Mouse (Mus musculus): ENCODE measurements around the gene Tmbim7. TPM values are rescaled to one million over a fixed set of nuclear protein-coding genes. Genes with fewer than 3 reads are reported as not detected.

Gene Tmbim7
- polyA plus RNA-seq, 1 experiment from 2014 or later = not detected

GRCm38 (mm10) chr5:3695191-3695590 is 44.2 kb downstream of the Tmbim7 start:
- H3K27ac ChIP-seq (ENCODE audit: low read length) = no peak overlapping the region
- no peak overlapping the region for H3K4me2 ChIP-seq (ENCODE audit: low read depth, low read length)
- H3K4me1 ChIP-seq (ENCODE audit: control insufficient read depth, insufficient read depth, low read length) = no peaks in the 10 kb centered on the region
- no peaks in the 10 kb centered on the region for H3K27me3 ChIP-seq (replicated peaks; ENCODE audit: control insufficient read depth, insufficient read depth, low read length)
- H3K4me3 ChIP-seq (ENCODE audit: low read length) = no peak overlapping the region
- no peak for ATAC-seq
- no peak overlapping the region for H3K9ac ChIP-seq (ENCODE audit: low read depth, low read length)
- peaks cover 6% of the 10 kb centered on the region for H3K36me3 ChIP-seq (ENCODE audit: control insufficient read depth, insufficient read depth, low read length)
- WGBS = 82% methylated on average over 4 of the region's 4 CpGs
- no peaks in the 10 kb centered on the region for H3K9me3 ChIP-seq (ENCODE audit: control insufficient read depth, low read length)

- Histone ChIP-seq H3K27me3 (replicated peaks; ENCODE audit: control insufficient read depth, insufficient read depth, low read length) (no peaks in the 10 kb centered on the region), H3K9ac (ENCODE audit: low read depth, low read length) (no peak overlapping the region), H3K27ac (ENCODE audit: low read length) (no peak overlapping the region), H3K4me2 (ENCODE audit: low read depth, low read length) (no peak overlapping the region), H3K4me3 (ENCODE audit: low read length) (no peak overlapping the region), H3K4me1 (ENCODE audit: control insufficient read depth, insufficient read depth, low read length) (no peaks in the 10 kb centered on the region), H3K36me3 (ENCODE audit: control insufficient read depth, insufficient read depth, low read length) (peaks cover 6% of the 10 kb centered on the region), H3K9me3 (ENCODE audit: control insufficient read depth, low read length) (no peaks in the 10 kb centered on the region)
- WGBS = 81% methylated on average over 3 of the region's 3 CpGs
- ATAC-seq = no peak
Measured at GRCm38 (mm10) chr5:3696031-3696430, 45.0 kb downstream of the Tmbim7 start.

GRCm38 (mm10) chr5:3700025-3700424 is 49.0 kb downstream of the Tmbim7 start:
- Histone ChIP-seq H3K9me3 (ENCODE audit: control insufficient read depth, low read length) (no peaks in the 10 kb centered on the region), H3K4me3 (ENCODE audit: low read length) (no peak overlapping the region), H3K27me3 (replicated peaks; ENCODE audit: control insufficient read depth, insufficient read depth, low read length) (no peaks in the 10 kb centered on the region), H3K9ac (ENCODE audit: low read depth, low read length) (no peak overlapping the region), H3K27ac (ENCODE audit: low read length) (no peak overlapping the region), H3K4me2 (ENCODE audit: low read depth, low read length) (no peak overlapping the region), H3K36me3 (ENCODE audit: control insufficient read depth, insufficient read depth, low read length) (peaks cover 6% of the 10 kb centered on the region), H3K4me1 (ENCODE audit: control insufficient read depth, insufficient read depth, low read length) (no peaks in the 10 kb centered on the region)
- whole genome bisulfite sequencing = 77% methylated on average over 5 of the region's 5 CpGs
- ATAC-seq = peak; percentile 76; the same call in 1 of the 2 replicates

- no peak overlapping the region for H3K4me3 ChIP-seq (ENCODE audit: low read length)
- H3K9ac ChIP-seq (ENCODE audit: low read depth, low read length) = no peak overlapping the region
- ATAC-seq = no peak
- H3K4me2 ChIP-seq (ENCODE audit: low read depth, low read length) = no peak overlapping the region
- H3K27me3 ChIP-seq (replicated peaks; ENCODE audit: control insufficient read depth, insufficient read depth, low read length) = no peaks in the 10 kb centered on the region
- peaks cover 6% of the 10 kb centered on the region for H3K36me3 ChIP-seq (ENCODE audit: control insufficient read depth, insufficient read depth, low read length)
- H3K9me3 ChIP-seq (ENCODE audit: control insufficient read depth, low read length) = no peaks in the 10 kb centered on the region
- 85% methylated on average over 4 of the region's 4 CpGs for WGBS
- H3K27ac ChIP-seq (ENCODE audit: low read length) = no peak overlapping the region
- H3K4me1 ChIP-seq (ENCODE audit: control insufficient read depth, insufficient read depth, low read length) = no peaks in the 10 kb centered on the region
Measured at GRCm38 (mm10) chr5:3702180-3702579, 51.2 kb downstream of the Tmbim7 start.

GRCm38 (mm10) chr5:3715800-3716199 is 64.8 kb downstream of the Tmbim7 start:
- H3K4me3 ChIP-seq (ENCODE audit: low read length) = no peak overlapping the region
- WGBS = 95% methylated on average over 5 of the region's 5 CpGs
- H3K27ac ChIP-seq (ENCODE audit: low read length) = no peak overlapping the region
- no peak for ATAC-seq
- H3K4me2 ChIP-seq (ENCODE audit: low read depth, low read length) = no peak overlapping the region
- H3K9me3 ChIP-seq (ENCODE audit: control insufficient read depth, low read length) = no peaks in the 10 kb centered on the region
- H3K9ac ChIP-seq (ENCODE audit: low read depth, low read length) = no peak overlapping the region
- H3K27me3 ChIP-seq (replicated peaks; ENCODE audit: control insufficient read depth, insufficient read depth, low read length) = no peaks in the 10 kb centered on the region
- H3K36me3 ChIP-seq (ENCODE audit: control insufficient read depth, insufficient read depth, low read length) = peaks cover 4% of the 10 kb centered on the region; the same call in 1 of the 2 replicates
- H3K4me1 ChIP-seq (ENCODE audit: control insufficient read depth, insufficient read depth, low read length) = no peaks in the 10 kb centered on the region

GRCm38 (mm10) chr5:3719371-3719770 is 68.4 kb downstream of the Tmbim7 start:
- 90% methylated on average over 4 of the region's 4 CpGs for WGBS
- H3K4me2 ChIP-seq (ENCODE audit: low read depth, low read length) = no peak overlapping the region
- no peak overlapping the region for H3K9ac ChIP-seq (ENCODE audit: low read depth, low read length)
- ATAC-seq = no peak
- H3K9me3 ChIP-seq (ENCODE audit: control insufficient read depth, low read length) = no peaks in the 10 kb centered on the region
- peaks cover 5% of the 10 kb centered on the region; the same call in 1 of the 2 replicates for H3K4me1 ChIP-seq (ENCODE audit: control insufficient read depth, insufficient read depth, low read length)
- H3K4me3 ChIP-seq (ENCODE audit: low read length) = no peak overlapping the region
- H3K27ac ChIP-seq (ENCODE audit: low read length) = no peak overlapping the region
- H3K27me3 ChIP-seq (replicated peaks; ENCODE audit: control insufficient read depth, insufficient read depth, low read length) = no peaks in the 10 kb centered on the region
- H3K36me3 ChIP-seq (ENCODE audit: control insufficient read depth, insufficient read depth, low read length) = peaks cover 4% of the 10 kb centered on the region; the same call in 1 of the 2 replicates

- H3K9me3 ChIP-seq (ENCODE audit: control insufficient read depth, low read length) = no peaks in the 10 kb centered on the region
- no peak overlapping the region for H3K27ac ChIP-seq (ENCODE audit: low read length)
- peaks cover 4% of the 10 kb centered on the region; the same call in 1 of the 2 replicates for H3K36me3 ChIP-seq (ENCODE audit: control insufficient read depth, insufficient read depth, low read length)
- H3K4me1 ChIP-seq (ENCODE audit: control insufficient read depth, insufficient read depth, low read length) = peaks cover 5% of the 10 kb centered on the region; the same call in 1 of the 2 replicates
- H3K27me3 ChIP-seq (replicated peaks; ENCODE audit: control insufficient read depth, insufficient read depth, low read length) = no peaks in the 10 kb centered on the region
- peak; percentile 77 for ATAC-seq
- H3K4me3 ChIP-seq (ENCODE audit: low read length) = no peak overlapping the region
- WGBS = 86% methylated on average over 2 of the region's 2 CpGs
- no peak overlapping the region for H3K4me2 ChIP-seq (ENCODE audit: low read depth, low read length)
- no peak overlapping the region for H3K9ac ChIP-seq (ENCODE audit: low read depth, low read length)
Measured at GRCm38 (mm10) chr5:3722873-3723272, 71.9 kb downstream of the Tmbim7 start.

- no peak overlapping the region for H3K27ac ChIP-seq (ENCODE audit: low read length)
- no peaks in the 10 kb centered on the region for H3K27me3 ChIP-seq (replicated peaks; ENCODE audit: control insufficient read depth, insufficient read depth, low read length)
- no peaks in the 10 kb centered on the region for H3K9me3 ChIP-seq (ENCODE audit: control insufficient read depth, low read length)
- H3K4me1 ChIP-seq (ENCODE audit: control insufficient read depth, insufficient read depth, low read length) = peaks cover 5% of the 10 kb centered on the region; the same call in 1 of the 2 replicates
- WGBS = 90% methylated on average over 2 of the region's 2 CpGs
- no peak overlapping the region for H3K9ac ChIP-seq (ENCODE audit: low read depth, low read length)
- peaks cover 4% of the 10 kb centered on the region; the same call in 1 of the 2 replicates for H3K36me3 ChIP-seq (ENCODE audit: control insufficient read depth, insufficient read depth, low read length)
- no peak overlapping the region for H3K4me2 ChIP-seq (ENCODE audit: low read depth, low read length)
- H3K4me3 ChIP-seq (ENCODE audit: low read length) = no peak overlapping the region
- ATAC-seq = peak; percentile 26
Measured at GRCm38 (mm10) chr5:3723415-3723814, 72.4 kb downstream of the Tmbim7 start.

GRCm38 (mm10) chr5:3725491-3725890 is 74.5 kb downstream of the Tmbim7 start:
- no peak overlapping the region for H3K9ac ChIP-seq (ENCODE audit: low read depth, low read length)
- H3K4me3 ChIP-seq (ENCODE audit: low read length) = no peak overlapping the region
- no peak overlapping the region for H3K27ac ChIP-seq (ENCODE audit: low read length)
- H3K9me3 ChIP-seq (ENCODE audit: control insufficient read depth, low read length) = no peaks in the 10 kb centered on the region
- 82% methylated on average over 1 of the region's 1 CpGs for WGBS
- peaks cover 5% of the 10 kb centered on the region; the same call in 1 of the 2 replicates for H3K4me1 ChIP-seq (ENCODE audit: control insufficient read depth, insufficient read depth, low read length)
- ATAC-seq = no peak
- no peaks in the 10 kb centered on the region for H3K36me3 ChIP-seq (ENCODE audit: control insufficient read depth, insufficient read depth, low read length)
- H3K27me3 ChIP-seq (replicated peaks; ENCODE audit: control insufficient read depth, insufficient read depth, low read length) = no peaks in the 10 kb centered on the region
- no peak overlapping the region for H3K4me2 ChIP-seq (ENCODE audit: low read depth, low read length)

- H3K9ac ChIP-seq (ENCODE audit: low read depth, low read length) = no peak overlapping the region
- H3K27me3 ChIP-seq (replicated peaks; ENCODE audit: control insufficient read depth, insufficient read depth, low read length) = no peaks in the 10 kb centered on the region
- no peak overlapping the region for H3K4me3 ChIP-seq (ENCODE audit: low read length)
- no peaks in the 10 kb centered on the region for H3K9me3 ChIP-seq (ENCODE audit: control insufficient read depth, low read length)
- H3K4me1 ChIP-seq (ENCODE audit: control insufficient read depth, insufficient read depth, low read length) = no peaks in the 10 kb centered on the region
- H3K4me2 ChIP-seq (ENCODE audit: low read depth, low read length) = no peak overlapping the region
- 0 out of 2 replicates have a peak, but pooled peaks have one; percentile 42 for ATAC-seq
- 66% methylated on average over 5 of the region's 5 CpGs for WGBS
- H3K36me3 ChIP-seq (ENCODE audit: control insufficient read depth, insufficient read depth, low read length) = no peaks in the 10 kb centered on the region
- H3K27ac ChIP-seq (ENCODE audit: low read length) = no peak overlapping the region
Measured at GRCm38 (mm10) chr5:3728820-3729219, 77.8 kb downstream of the Tmbim7 start.
